Comparison of ENCODE assay signal across 8 mouse cellular contexts in the genomic region with DNA sequence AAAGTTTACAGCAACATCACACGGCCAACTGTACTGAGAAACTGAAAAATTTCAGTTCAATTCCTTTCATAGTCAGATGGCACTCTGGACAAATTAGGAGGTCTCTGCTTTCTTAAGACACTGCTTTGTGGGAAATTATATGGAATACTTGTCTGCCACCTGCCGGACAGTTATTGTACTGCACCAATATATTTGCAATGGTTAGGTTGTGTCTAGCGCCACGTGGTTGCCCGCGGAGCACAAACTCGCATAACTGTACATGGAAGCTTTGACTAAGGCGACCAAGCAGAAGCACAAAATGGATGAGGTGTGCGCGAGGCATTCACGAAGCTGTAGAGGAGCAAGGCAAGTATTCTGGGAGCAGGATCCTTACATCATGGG. TPM values are rescaled to one million over a fixed set of nuclear protein-coding genes. Genes with fewer than 3 reads are reported as not detected.
DNase-seq lines count a peak whose midpoint lies in the region; ATAC-seq lines count a peak whose summit lies in the region.

No protein-coding gene starts in this region.

- WGBS in intestine, embryonic 15.5 days, result under 1% methylated on average over 11 of the region's 11 CpGs

- peak; percentile 74 for ATAC-seq in intestine, embryonic 15.5 days

- H3K27me3 ChIP-seq in intestine, embryonic 15.5 days (replicated peaks), result 0 out of 2 replicates have a peak, but pooled peaks cover 2% of the 10 kb centered on the region

- intact Hi-C loops in gastrocnemius, postnatal 36 days (cut with DNase I), result no loop called here
- intact Hi-C loops in left cerebral cortex, postnatal 14 days (cut with DNase I), result loop anchor here (2.0 to 10.0 kb wide), 3 partner anchors 52 to 255 kb away; a partner anchor contains a TSS

- peak overlapping the region; percentile 35 for H3K4me3 ChIP-seq in intestine, embryonic 15.5 days (replicated peaks)

- H3K36me3 ChIP-seq in intestine, embryonic 15.5 days, result no peaks in the 10 kb centered on the region

- no peak overlapping the region for H3K27ac ChIP-seq in intestine, embryonic 15.5 days

- peak overlapping the region; percentile 85 for H3K4me2 ChIP-seq in intestine, embryonic 15.5 days (replicated peaks)

- H3K9ac ChIP-seq in intestine, embryonic 15.5 days, result peak overlapping the region; percentile 24

- no peaks in the 10 kb centered on the region for H3K9me3 ChIP-seq in intestine, embryonic 15.5 days

- peaks cover 26% of the 10 kb centered on the region for H3K4me1 ChIP-seq in intestine, embryonic 15.5 days (replicated peaks)

- DNase-seq in adrenal gland, adult 8-10 months, result peak; percentile 63
- DNase-seq in embryo, embryonic 9.5 days (ENCODE audit: extremely low spot score), result peak; percentile 92
- DNase-seq in gastrocnemius, postnatal 36 days, result peak; percentile 50 to 69
- DNase-seq in left cerebral cortex, postnatal 14 days (ENCODE audit: low spot score in 2 of 2), result peak; percentile 96 to 97
- DNase-seq in mesoderm, embryonic 11.5 days (ENCODE audit: low read depth, low spot score), result peak; percentile 95
- peak; percentile 84 for DNase-seq in right cerebral cortex, postnatal 25 days
- peak; percentile 81 to 84 for DNase-seq in urinary bladder, postnatal 36 days (ENCODE audit: low spot score in 2 of 2)

RNA-seq across cellular contexts. Expression of a gene that starts 57.7 kb away (rescaled TPM):
- 1 to 10 TPM; 1.4 to 3.9 (median 1.8) TPM for total RNA-seq in adrenal gland, adult 8-10 months (2022)
- under 1 TPM; 0.27 to 0.46 TPM for total RNA-seq in gastrocnemius, postnatal 36 days (2021)
- polyA plus RNA-seq in intestine, embryonic 15.5 days (2015; fragmentation: Nextera tagmentation; extraction: Ambion mirVana), result 6.3 and 7.7 TPM in 2 replicates
- 1 to 10 TPM; 2.0 to 3.7 TPM for total RNA-seq in left cerebral cortex, postnatal 14 days (2021)

RNA-seq across cellular contexts. Expression of a gene that starts 57.9 kb away (rescaled TPM):
- total RNA-seq in adrenal gland, adult 8-10 months (2022), result 100 to 1,000 TPM; 232 to 255 (median 240) TPM
- 100 to 1,000 TPM; 119 to 125 TPM for total RNA-seq in gastrocnemius, postnatal 36 days (2021)
- polyA plus RNA-seq in intestine, embryonic 15.5 days (2015; fragmentation: Nextera tagmentation; extraction: Ambion mirVana), result 359 and 375 TPM in 2 replicates
- total RNA-seq in left cerebral cortex, postnatal 14 days (2021), result 100 to 1,000 TPM; 163 to 174 TPM
